Mouse (Mus musculus): ENCODE measurements around the gene Zkscan6.

The Zkscan6 gene

GRCm38 (mm10) chr11:65806909-65807504 lies at the start of gene Zkscan6:
Gene Zkscan6, plus strand, starts transcription at chr11:65807175.
- DNase-seq: peak; percentile 85 to 90

GRCm38 (mm10) chr11:65759350-65759749 lies 47.6 kb upstream of the Zkscan6 start:
- no peak for DNase-seq

GRCm38 (mm10) chr11:65760912-65761311 lies 46.1 kb upstream of the Zkscan6 start:
- DNase-seq: no peak

GRCm38 (mm10) chr11:65768445-65768844 lies 38.5 kb upstream of the Zkscan6 start:
- no peak for DNase-seq

- DNase-seq: no peak
These were observed 37.0 kb upstream of the Zkscan6 start for GRCm38 (mm10) chr11:65769990-65770389.

- DNase-seq: no peak
These were observed 35.4 kb upstream of the Zkscan6 start for GRCm38 (mm10) chr11:65771546-65771945.

- DNase-seq: no peak
These were observed 33.4 kb upstream of the Zkscan6 start for GRCm38 (mm10) chr11:65773535-65773934.

GRCm38 (mm10) chr11:65773946-65774656 lies 32.9 kb upstream of the Zkscan6 start:
- no peak for DNase-seq

- DNase-seq: no peak
These were observed 29.9 kb upstream of the Zkscan6 start for GRCm38 (mm10) chr11:65776906-65777611.

GRCm38 (mm10) chr11:65777810-65778209 lies 29.2 kb upstream of the Zkscan6 start:
- no peak for DNase-seq

- no peak for DNase-seq
These were observed 27.9 kb upstream of the Zkscan6 start for GRCm38 (mm10) chr11:65779066-65779465.

GRCm38 (mm10) chr11:65779578-65779977 lies 27.4 kb upstream of the Zkscan6 start:
- DNase-seq: no peak

GRCm38 (mm10) chr11:65781596-65781995 lies 25.4 kb upstream of the Zkscan6 start:
- DNase-seq: no peak

GRCm38 (mm10) chr11:65786160-65786559 lies 20.8 kb upstream of the Zkscan6 start:
- no peak for DNase-seq

- no peak for DNase-seq
These were observed 19.4 kb upstream of the Zkscan6 start for GRCm38 (mm10) chr11:65787421-65788151.

GRCm38 (mm10) chr11:65788154-65788553 lies 18.8 kb upstream of the Zkscan6 start, which contains the start of gene Map2k4:
Gene Map2k4, minus strand, starts transcription at chr11:65788297.
- DNase-seq: peak; percentile 93

- no peak for DNase-seq
These were observed 12.4 kb upstream of the Zkscan6 start for GRCm38 (mm10) chr11:65794428-65795219.

- no peak for DNase-seq
These were observed 11.1 kb upstream of the Zkscan6 start for GRCm38 (mm10) chr11:65795896-65796295.

GRCm38 (mm10) chr11:65801899-65802298 lies 5.1 kb upstream of the Zkscan6 start:
- DNase-seq: no peak

- peak in 1 of 2 experiments; percentile 30 for DNase-seq
These were observed 562 bp upstream of the Zkscan6 start for GRCm38 (mm10) chr11:65806321-65806904.

- no peak for DNase-seq
These were observed 626 bp downstream of the Zkscan6 start for GRCm38 (mm10) chr11:65807601-65808000.

GRCm38 (mm10) chr11:65812088-65812487 lies 5.1 kb downstream of the Zkscan6 start:
- no peak for DNase-seq

Data from thymus, postnatal 36 days (tissue).